Mouse (Mus musculus): ENCODE results near the gene Il4i1. TPM values are rescaled to one million over a fixed set of nuclear protein-coding genes. Genes with fewer than 3 reads are reported as not detected.
"Not testable (repeated sequence)": the region's sequence is repeated elsewhere in the genome, so short reads cannot be mapped to it uniquely, and the experiment has no call there.

The Il4i1 gene
- total RNA-seq, 2 experiments from 2014 or later, result 1.0 to 6.4 TPM

DNA sequence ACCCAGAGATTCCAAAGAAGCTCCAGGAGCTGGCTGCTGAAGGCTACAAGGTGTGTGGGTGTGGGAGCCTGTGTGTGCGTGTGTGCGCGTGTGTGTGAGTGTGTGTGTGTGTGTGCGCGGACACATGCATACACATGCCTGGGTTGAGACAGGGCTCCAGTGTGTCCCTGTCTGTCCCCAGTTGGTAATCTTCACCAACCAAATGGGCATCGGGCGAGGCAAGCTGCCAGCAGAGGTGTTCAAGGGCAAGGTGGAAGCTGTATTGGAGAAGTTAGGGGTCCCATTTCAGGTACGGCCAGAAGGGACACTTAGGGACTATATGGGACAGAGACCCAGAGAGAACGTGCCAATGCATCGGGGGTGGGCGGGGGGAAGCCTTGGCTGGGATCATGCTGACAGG is 43.7 kb downstream of the Il4i1 start:
- no peak for DNase-seq
- intact Hi-C loops (cut with DNase I), result no loop called here

DNA sequence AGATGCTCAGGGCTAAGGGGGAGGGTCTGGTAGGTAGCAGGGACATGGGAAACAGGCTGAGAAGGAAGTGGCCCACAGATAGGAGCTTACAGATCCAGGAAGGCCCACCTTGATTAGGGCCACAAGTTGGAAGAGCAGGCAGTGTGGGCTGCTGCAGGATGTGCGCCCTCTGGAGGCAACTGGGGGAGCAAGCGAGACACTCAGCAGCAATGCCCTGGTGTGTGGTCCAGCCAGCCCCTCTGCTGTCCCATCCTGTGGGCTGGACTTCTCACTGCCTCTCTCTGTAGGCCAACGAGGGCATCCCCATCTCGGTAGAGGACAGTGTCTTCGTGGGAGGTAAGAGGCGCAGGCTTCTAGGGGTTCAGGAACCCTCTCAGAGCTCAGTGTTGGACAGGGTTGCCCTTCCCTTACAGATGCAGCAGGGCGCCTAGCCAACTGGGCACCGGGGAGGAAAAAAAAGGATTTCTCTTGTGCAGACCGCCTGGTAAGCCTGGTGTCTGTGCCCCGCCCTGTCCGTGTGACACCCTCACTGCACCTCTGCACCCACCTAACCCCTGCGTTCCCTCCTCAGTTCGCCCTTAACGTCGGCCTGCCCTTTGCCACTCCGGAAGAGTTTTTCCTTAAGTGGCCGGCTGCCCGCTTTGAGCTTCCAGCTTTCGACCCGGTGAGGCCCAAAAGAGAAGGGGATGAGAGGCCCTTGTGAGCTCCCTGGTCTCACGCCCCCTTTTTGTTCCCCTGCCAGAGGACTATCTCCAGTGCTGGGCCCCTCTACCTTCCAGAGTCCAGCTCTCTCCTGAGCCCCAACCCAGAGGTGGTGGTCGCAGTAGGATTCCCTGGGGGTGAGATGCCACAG is 44.6 kb downstream of the Il4i1 start:
- intact Hi-C loops (cut with DNase I), result no loop called here
- DNase-seq, result peak; percentile 65 to 67

DNA sequence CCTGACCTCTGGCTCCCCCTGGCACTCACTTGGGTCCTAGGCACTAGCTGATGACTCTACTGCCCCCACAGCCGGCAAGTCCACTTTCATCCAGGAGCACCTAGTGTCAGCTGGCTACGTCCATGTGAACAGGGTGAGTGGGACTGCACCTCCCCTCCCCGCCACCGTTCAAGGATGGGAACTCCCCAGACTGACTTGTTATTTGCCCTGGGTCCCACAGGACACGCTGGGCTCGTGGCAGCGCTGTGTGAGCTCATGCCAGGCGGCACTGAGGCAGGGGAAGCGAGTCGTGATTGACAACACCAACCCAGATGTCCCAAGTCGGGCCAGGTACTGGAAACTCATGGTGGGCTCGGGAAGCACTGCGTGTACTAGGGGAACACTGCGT is 45.2 kb downstream of the Il4i1 start:
- intact Hi-C loops (cut with DNase I), result no loop called here
- no peak for DNase-seq

DNA sequence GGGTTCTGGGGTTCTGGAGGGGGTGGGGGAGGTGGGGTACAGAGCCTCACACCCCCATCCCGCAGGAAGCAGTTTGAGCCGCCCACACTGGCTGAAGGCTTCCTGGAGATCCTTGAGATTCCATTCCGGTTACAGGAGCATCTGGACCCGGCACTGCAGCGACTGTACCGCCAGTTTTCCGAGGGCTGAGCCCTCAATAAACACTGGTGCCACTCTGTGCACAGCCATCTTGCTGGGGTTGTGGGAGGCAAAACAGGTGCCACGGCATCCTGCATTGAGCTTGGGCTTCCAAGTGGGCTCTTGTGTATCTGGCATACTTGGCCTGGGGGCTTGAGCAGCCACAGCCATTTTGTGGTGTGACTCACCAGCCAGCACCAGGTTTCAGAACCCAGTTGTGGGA is 46.2 kb downstream of the Il4i1 start:
- DNase-seq, result no peak
- intact Hi-C loops (cut with DNase I), result no loop called here

DNA sequence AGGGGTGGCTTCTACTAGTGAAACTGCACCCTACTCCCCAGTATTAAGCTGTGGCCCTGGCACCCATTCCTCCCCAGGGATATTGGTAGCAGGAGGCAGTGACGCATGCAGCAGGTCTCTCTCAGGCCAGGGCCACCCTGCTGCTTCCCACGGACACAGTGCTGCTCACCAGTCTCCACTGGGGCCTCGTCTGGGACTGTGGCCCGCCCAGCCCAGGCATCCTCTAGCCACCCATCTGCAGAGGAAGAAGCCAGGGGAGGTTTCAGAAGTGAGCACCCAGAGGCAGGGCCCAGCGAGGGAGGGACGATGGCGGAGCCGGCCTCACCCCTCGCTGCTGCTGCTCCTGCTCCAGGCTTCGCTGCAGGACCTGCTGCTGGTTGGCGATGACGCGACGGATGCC is 47.0 kb downstream of the Il4i1 start:
- intact Hi-C loops (cut with DNase I), result no loop called here
- no peak for DNase-seq

DNA sequence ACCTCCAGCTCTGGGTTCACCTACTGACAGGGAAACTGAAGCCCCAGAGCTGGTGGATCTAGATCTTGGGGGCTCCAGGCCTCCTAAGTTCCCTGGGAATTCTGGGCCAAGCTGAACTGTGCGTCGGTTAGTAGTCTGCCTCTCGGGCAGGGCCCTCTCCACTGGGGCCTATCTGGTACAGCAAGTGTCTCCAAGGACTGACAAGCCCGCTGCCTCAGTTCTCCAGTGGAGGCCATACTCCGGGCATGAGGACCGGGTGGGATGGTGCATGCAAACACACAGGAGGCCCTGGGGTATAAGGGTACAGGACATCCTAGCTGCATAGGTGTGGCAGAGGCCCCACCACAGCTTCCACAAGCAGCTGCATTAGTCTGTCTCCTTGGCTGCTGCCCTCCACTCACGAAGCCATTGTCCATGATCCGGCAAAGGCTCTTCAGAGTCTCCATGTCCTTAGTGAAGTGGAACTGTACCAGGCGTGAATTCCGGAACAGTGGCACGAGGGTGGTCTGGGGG is 47.9 kb downstream of the Il4i1 start:
- DNase-seq, result no peak
- intact Hi-C loops (cut with DNase I), result no loop called here

DNA sequence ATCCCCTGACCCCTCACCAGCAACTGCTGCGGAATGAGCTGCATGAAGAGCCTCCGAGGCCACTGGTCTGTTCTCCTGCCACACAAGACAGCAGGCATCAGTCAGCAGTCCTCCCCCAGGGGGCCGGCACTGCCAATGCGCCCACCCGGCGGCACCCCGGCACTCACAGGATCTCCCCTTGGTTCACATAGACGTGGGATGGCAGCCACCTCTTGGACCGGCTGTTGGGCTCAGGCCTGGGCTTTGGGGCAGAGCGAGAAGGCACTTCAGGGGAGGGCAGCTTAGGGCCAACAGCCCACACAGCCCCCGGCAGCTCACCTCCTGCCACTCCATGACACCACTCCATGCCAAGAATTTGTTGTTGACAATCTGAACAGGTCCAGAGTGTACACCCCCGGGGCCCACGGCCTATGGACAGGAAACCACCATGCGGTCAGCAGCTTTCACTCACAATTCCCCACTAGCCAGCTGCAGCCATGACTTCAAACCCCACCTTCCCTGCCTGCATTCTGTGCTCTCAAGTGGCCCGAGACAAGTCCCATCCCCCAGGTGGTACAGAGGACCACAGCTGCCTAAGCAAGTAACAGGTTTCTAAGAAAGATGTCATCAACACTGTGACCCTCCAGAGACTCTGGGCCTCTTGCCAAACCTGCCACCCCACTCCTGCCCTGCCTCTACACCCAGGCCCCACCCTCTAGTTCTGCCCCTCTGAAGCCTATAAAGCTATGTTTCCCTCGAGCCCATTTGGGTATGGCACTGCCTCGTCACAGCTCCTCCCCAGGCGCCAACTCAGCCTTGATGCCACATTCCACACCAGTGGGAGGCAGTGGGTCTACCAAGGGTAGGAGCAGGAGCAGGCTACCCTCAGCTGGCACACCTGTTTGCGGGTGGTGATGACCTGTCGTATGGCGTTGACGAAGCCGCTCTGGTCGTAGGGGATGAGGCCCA is 48.7 kb downstream of the Il4i1 start:
- no peak for DNase-seq
- intact Hi-C loops (cut with DNase I), result no loop called here

DNA sequence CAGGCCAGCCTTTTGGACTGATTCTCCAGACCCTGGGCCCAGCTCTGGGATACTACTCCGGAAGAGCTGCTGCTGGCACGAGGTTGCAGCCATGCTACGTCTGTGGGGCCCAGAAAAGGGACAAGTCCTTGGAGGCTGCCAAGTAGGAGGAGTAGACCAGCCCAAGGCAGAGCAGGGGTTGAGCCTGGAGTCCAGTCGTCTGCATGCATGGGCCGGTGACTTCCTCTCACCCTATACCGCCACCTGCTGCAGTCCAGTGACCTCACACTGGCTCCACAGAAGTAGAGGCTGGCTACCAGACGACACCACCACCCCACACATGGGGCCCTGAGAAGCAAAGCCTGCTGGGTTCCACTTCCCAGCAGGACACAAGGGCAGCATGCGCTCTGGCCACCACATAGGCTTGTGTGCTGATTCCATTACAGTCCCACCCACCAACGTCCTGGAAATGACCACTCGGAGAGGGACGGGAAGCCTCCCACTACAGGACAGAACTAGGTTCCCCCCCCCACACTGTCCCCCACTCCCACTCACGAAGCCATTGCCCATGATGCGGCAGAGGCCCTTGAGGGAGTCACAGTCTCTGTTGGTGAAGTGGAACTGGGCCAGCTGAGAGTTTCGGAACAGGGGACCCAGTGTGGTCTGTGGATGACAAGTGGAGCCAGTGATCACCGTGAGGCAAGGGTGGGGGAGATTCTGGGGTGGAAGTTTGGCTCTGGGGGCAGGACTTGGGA is 50.3 kb downstream of the Il4i1 start:
- DNase-seq, result no peak
- intact Hi-C loops (cut with DNase I), result no loop called here

DNA sequence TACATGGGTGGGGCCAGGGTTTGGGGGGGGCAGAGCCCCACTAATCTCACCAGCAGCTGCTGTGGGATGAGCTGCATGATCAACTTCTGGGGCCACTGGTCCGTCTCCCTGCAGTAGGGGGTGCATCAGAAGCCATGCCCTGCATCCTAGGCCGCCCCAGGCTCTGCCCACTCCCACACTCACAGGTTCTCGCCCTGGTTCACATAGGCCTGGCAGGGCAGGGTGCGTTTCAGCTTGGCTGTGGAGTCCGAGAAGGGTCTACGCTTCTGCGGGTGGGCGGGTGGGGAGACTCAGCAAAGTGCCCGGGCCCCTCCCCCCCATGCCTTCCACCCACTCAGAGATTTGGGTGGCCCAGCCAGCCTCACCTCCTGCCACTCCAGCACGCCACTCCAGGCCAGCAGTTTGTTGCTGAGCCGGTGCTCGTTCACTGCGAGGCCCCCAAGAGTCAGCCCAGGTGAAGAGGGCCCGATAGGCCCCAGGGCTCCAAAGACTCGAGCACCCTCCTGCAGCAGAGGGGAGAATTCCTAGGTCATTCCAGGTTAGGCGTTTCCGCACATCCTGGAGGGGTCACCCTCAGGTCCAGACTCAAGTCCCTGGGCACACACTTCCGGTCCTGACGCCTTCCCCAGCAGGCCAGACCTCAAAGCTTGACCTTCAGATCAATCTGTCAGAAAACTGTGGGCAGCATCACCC is 51.0 kb downstream of the Il4i1 start:
- no peak for DNase-seq
- intact Hi-C loops (cut with DNase I), result no loop called here

DNA sequence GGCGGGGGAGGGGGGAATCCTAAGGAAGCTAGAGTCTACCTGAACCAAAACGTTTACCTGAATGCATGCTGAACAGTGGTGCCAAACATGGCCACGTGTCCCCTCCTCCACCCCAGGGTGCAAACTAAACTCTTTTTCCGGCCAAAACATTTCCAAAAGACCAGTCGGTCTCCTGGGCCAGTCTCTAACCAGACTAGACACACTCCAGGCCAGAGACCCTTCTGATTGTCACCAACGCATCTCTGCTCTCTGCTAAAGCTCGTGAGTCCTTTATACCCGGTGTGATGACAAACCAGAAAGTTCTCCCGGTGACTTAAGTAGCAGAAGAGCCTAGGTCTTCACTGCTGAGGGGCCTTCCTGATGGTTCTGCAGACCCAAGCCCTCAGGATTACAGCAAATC is 51.6 kb downstream of the Il4i1 start:
- DNase-seq, result no peak
- intact Hi-C loops (cut with DNase I), result no loop called here

DNA sequence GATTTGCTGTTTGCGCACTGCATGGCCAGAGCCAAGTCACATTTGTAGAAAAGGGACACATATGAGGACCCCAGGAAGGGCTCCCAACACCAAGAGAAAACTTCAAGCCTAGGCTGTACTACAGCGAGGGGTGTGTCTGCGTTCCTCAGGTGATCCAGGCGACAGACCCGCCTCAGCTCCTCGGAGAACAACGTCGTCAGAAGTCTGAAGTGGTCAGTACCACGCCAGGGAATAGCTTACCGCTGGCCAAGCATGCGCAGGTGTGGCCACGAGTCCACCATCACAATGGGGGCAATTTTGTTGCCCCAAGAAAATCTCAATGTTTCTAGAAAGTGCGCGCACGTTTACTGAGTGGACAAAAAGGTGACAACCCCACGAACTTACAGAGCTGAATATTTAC is 52.3 kb downstream of the Il4i1 start:
- intact Hi-C loops (cut with DNase I), result no loop called here
- no peak for DNase-seq

DNA sequence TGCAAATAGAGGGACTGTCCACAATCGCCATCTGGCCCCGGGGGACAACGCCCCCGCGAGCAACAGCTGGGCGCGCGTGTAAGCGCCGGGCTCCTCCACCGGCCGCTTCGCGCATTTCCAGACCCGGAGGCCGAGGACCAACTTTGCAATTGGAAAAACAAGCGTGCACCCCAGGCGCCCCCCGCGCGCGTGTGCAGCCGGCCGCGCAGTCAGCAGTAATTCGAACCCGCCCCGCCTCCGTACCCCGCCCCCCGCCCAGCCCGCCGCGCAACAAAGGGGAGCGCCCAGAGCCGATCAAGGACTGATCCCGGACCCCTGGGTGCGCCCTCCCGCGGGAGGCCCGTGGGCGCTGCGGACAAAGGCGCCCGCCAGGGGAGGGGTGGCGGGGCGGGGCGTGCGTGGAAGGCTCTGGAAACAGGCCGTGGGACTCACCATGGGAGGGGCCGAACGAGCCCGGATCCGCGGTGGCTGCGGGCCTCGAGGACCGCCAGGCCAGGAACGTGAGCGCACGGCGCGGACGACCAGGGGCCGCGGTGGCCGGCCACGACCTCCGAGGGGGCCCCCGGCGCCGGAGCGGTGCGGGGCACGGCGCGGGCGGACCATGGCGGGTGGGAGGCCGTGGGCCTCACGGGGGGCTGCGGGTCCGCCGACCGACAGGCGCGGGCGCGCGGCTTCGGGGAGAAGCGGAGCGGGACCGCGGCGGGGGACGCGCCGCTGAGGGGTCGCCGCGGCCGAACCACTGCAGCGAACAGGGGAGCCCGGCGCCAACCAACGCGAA is 52.9 kb downstream of the Il4i1 start:
- intact Hi-C loops (cut with DNase I), result no loop called here
- peak; percentile 63 to 71 for DNase-seq

DNA sequence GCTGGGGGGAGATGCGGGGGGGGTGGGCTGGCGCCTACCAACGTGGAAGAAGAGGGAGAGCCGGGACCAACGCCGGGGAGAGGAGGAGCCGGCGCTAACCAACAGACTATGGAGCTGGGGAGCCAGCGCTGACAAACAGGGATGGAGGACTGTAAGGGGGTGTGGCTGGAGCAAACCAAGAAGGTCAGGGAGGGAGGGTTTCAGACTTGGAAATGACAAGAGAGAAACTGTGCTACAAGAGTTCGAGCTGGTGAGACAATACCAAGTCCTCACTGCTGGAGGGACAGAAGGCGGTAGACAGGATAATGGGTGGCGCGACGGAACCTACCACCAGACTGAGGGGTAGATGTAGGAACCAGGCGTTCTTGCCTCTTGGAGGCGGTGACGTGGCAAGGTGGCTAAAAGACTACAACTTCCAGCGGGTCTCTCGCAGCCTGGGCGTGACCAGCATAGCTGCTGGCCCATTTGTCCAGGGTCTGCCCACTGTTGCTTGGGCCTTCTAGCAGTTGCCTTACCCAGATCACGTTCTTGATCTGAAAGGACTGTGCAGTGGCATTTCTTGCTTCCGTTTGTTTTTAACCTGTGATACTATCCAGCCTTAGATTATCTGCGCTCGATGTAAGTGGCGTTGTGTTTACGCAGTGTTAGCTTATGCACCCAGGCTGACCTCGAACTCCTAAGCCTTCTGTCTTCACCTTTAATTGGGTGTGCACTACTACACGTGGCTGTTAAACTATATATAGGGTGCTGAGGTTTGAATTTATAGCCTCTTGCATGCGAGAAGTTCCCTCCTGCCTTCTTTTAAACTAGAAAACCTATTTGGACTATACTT is 53.7 kb downstream of the Il4i1 start, which contains the start of gene Ptov1:
Ptov1 (minus strand) TSS at position 92 of the 832 bp plus-strand sequence.
- DNase-seq, result peak; percentile 88
- intact Hi-C loops (cut with DNase I), result no loop called here

DNA sequence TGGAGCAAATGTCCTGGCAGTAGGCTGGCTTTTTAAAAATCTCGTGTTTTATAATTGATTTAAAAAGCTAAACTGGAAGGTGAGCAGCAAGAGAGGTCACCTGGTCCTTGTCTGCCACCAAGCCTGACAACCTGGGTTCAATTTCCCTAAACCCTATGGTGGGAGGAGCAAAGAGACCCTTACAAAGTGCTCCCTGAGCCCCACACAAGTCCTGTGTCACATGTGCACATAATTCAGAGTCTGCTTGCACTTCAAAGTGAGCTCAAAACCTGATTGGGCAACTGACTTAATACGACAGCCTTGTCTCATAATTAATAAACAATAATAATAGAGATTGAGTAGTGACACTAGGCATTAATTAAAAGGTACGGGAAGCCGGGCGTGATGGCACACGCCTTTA is 54.4 kb downstream of the Il4i1 start:
- intact Hi-C loops (cut with DNase I), result no loop called here
- no peak for DNase-seq

DNA sequence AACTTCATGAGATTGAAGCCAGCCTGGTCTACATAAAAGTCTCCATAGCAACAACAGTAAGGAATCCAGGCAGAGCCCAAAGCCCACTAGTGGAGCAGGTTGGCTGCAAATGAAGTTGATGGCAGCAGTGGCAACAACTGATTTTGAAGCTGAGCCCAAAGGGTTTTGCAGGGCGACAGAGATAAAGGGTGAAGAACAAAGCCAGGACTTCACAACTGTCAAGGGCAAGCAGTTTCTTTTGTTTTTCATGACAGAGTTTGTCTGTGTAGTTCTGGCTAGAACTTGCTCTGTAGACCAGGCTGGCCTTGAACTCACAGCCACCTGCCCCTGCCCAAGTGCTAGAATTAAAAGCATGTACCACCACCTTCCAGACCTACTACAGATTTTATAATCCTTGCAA is 55.0 kb downstream of the Il4i1 start:
- no peak for DNase-seq
- intact Hi-C loops (cut with DNase I), result no loop called here

DNA sequence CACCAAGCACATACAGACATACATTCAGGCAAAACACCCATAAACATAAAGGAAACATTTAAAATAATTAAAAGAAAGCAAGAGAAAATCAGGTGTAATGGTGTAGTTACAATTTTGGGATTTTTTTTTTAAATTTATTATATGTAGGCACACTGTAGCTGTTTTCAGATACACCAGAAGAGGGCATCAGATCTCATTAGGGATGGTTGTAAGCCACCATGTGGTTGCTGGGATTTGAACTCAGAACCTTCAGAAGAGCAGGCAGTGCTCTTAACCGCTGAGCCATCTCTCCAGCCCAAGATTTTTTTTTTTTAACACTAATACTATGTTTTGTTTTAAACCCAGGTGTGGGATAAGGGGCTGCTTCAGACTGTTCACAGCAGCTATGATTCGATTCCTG is 55.6 kb downstream of the Il4i1 start:
- DNase-seq; intact Hi-C loops (cut with DNase I): not testable (repeated sequence)

DNA sequence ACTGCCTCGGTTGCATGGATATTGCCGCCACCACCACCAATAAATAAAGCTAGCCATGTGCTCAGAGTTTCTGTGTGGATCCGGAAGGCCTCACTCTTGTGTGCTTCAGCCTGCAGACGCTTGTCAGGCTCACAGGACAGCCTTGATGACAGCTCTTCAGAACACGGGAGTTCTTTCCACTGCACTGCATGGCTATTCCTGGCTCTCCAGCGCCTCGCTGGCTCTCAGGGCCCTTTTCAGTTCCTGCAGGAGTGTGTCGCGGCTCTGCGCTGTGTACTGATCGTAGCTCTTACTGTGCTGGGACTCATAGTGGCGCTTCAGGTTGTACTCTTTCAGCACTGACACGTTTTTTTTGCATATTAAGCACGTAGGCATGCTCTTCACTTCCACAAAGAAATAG is 61.6 kb downstream of the Il4i1 start:
- intact Hi-C loops (cut with DNase I), result no loop called here
- no peak for DNase-seq

DNA sequence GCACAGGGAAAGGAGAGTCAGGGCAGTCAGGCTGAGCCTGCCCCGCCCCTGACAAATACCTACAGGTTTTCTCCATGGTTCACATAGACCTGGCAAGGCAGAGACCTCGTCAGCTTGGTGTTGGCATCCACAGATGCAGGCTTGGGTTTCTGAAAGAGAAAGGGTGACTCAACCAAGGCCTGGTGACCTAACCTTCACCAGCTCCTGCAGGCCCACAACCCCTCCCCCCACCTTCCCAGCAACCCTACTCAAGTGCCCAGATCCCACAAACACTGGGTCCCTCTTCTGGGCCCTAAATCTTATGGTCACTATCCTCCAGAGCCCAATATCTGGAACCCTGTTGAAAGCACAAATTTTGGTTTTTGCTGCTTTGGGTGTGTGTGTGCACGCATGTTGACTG is 66.8 kb downstream of the Il4i1 start:
- no peak for DNase-seq
- intact Hi-C loops (cut with DNase I), result no loop called here

Data from gastrocnemius, postnatal 36 days (tissue).